Mouse (Mus musculus) ES-Bruce4 (cell line): ENCODE data around the gene Ccdc141.

Source experiments
- CTCF ChIP-seq: IDR thresholded peaks from one replicate; pipeline ENCODE4 v1.8.1; 2011; ENCODE audit warnings: low read depth, low read length
- POLR2A ChIP-seq: IDR thresholded peaks from one replicate; pipeline ENCODE4 v1.8.1; 2011; ENCODE audit warnings: low read length; ENCODE audit not compliant: insufficient read depth

DNA sequence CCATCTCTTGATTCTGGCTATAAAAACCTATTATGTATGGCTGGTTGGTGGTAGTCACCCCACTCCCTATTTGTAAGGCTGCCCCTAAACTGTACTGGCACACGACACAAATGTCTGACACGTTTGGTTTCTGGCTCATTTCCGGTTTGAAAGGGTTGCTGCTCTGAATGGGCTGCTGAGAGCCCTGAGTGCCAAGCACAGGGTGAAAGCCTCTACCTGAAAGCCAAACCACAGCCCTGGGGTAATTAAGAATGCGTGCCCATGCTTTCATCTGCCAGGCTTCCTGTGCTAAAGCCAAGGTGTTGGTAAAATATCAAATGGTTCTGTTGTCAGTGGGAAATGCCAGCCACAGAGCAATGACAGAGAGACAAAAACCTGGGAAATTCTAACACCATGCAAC is 22.2 kb downstream of the Ccdc141 start:
- TF ChIP-seq CTCF (no peak), POLR2A (no peak)
